Mouse (Mus musculus) olfactory bulb, adult 2 months (tissue): ENCODE data around the gene Anxa4. TPM values are rescaled to one million over a fixed set of nuclear protein-coding genes. Genes with fewer than 3 reads are reported as not detected.

Experiments used
- H3K27ac ChIP-seq: fragments of 200-500 bp; 2 replicates; pipeline ENCODE4 v1.5.1; 2012; ENCODE audit warnings: low read depth, low read length; ENCODE audit not compliant: insufficient read depth
- H3K4me1 ChIP-seq: fragments of 200-500 bp; 2 replicates; pipeline ENCODE4 v1.6.1; 2012; ENCODE audit warnings: low read length; ENCODE audit not compliant: control insufficient read depth, insufficient read depth
- H3K4me3 ChIP-seq: fragments of 200-500 bp; 2 replicates; pipeline ENCODE4 v1.5.1; 2012; ENCODE audit warnings: mild to moderate bottlenecking, low read depth, low read length, moderate library complexity; ENCODE audit not compliant: insufficient read depth
- CTCF ChIP-seq: fragments of 200-500 bp; IDR thresholded peaks from 2 replicates; pipeline ENCODE4 v1.5.1; 2012; ENCODE audit warnings: low read depth, mild to moderate bottlenecking, low read length, moderate library complexity; ENCODE audit not compliant: insufficient read depth
- POLR2A ChIP-seq: fragments of 200-500 bp; IDR thresholded peaks from 2 replicates; pipeline ENCODE4 v1.6.1; 2012; ENCODE audit warnings: mild to moderate bottlenecking, low read depth, low read length, moderate library complexity; ENCODE audit not compliant: insufficient read depth
- WGBS: fragments of 180-500 bp; shearing (Covaris S2); methylation state at CpG from one replicate; pipeline ENCODE4 v1.1.7; 2018; 5-methylcytosine and 5-hydroxymethylcytosine counted together
- polyA plus RNA-seq: library from polyadenylated mRNA; stranded (reverse); fragments of >200 nt; gene quantifications from 2 replicates; pipeline ENCODE4 v1.2.4, GENCODE M21; 2012; ENCODE audit warnings: low replicate concordance; ENCODE audit not compliant: missing spikeins, insufficient read depth, insufficient read length

Gene Anxa4
- polyA plus RNA-seq, 1 experiment = not detected

GRCm38 (mm10) chr6:86768938-86769337 lies 24.4 kb downstream of the Anxa4 start:
- Histone ChIP-seq H3K4me3 (no peak overlapping the region), H3K27ac (no peak overlapping the region), H3K4me1 (no peaks in the 10 kb centered on the region)
- 94% methylated on average over 4 of the region's 4 CpGs for WGBS
- TF ChIP-seq POLR2A (no peak), CTCF (no peak)

- H3K4me3 ChIP-seq = no peak overlapping the region
- 88% methylated on average over 4 of the region's 4 CpGs for WGBS
These were observed 25.1 kb downstream of the Anxa4 start for GRCm38 (mm10) chr6:86768186-86768776.

GRCm38 (mm10) chr6:86767465-86767864 lies 25.9 kb downstream of the Anxa4 start:
- no peak overlapping the region for H3K4me3 ChIP-seq
- TF ChIP-seq CTCF = no peak
- TF ChIP-seq POLR2A = no peak
- WGBS = 90% methylated on average over 3 of the region's 3 CpGs
- H3K27ac ChIP-seq = no peak overlapping the region
- H3K4me1 ChIP-seq = no peaks in the 10 kb centered on the region

More at GRCm38 (mm10) chr6:86768186-86768776, 25.1 kb downstream of the Anxa4 start:
- Histone ChIP-seq H3K27ac (no peak overlapping the region), H3K4me1 (no peaks in the 10 kb centered on the region)
- TF ChIP-seq CTCF = no peak
- no peak for TF ChIP-seq POLR2A

GRCm38 (mm10) chr6:86765637-86766059 lies 27.7 kb downstream of the Anxa4 start:
- no peaks in the 10 kb centered on the region for H3K4me1 ChIP-seq
- no peak overlapping the region for H3K4me3 ChIP-seq
- H3K27ac ChIP-seq = no peak overlapping the region
- WGBS = 83% methylated on average over 6 of the region's 6 CpGs
- no peak for TF ChIP-seq POLR2A
- no peak for TF ChIP-seq CTCF

GRCm38 (mm10) chr6:86754105-86754863 lies 39.1 kb downstream of the Anxa4 start:
- Histone ChIP-seq H3K4me3 (no peak overlapping the region), H3K27ac (no peak overlapping the region), H3K4me1 (no peaks in the 10 kb centered on the region)
- WGBS = 94% methylated on average over 10 of the region's 10 CpGs
- TF ChIP-seq POLR2A (no peak), CTCF (no peak)

- no peak for TF ChIP-seq POLR2A
- TF ChIP-seq CTCF = no peak
- no peaks in the 10 kb centered on the region for H3K4me1 ChIP-seq
- 87% methylated on average over 5 of the region's 5 CpGs for WGBS
- H3K27ac ChIP-seq = no peak overlapping the region
- no peak overlapping the region for H3K4me3 ChIP-seq
These were observed 40.4 kb downstream of the Anxa4 start for GRCm38 (mm10) chr6:86752843-86753485.

- 92% methylated on average over 4 of the region's 4 CpGs for WGBS
- no peaks in the 10 kb centered on the region for H3K4me1 ChIP-seq
- H3K27ac ChIP-seq = no peak overlapping the region
- no peak overlapping the region for H3K4me3 ChIP-seq
- TF ChIP-seq POLR2A (no peak), CTCF (no peak)
These were observed 42.4 kb downstream of the Anxa4 start for GRCm38 (mm10) chr6:86750961-86751360.

GRCm38 (mm10) chr6:86749817-86750216 lies 43.6 kb downstream of the Anxa4 start:
- WGBS = 79% methylated on average over 4 of the region's 4 CpGs

GRCm38 (mm10) chr6:86747171-86747570 lies 46.2 kb downstream of the Anxa4 start:
- Histone ChIP-seq H3K27ac (no peak overlapping the region), H3K4me3 (no peak overlapping the region)
- no peak for TF ChIP-seq CTCF
- no peak for TF ChIP-seq POLR2A

More at GRCm38 (mm10) chr6:86749817-86750216, 43.6 kb downstream of the Anxa4 start:
- H3K4me3 ChIP-seq = no peak overlapping the region
- TF ChIP-seq POLR2A (no peak), CTCF (no peak)
- no peak overlapping the region for H3K27ac ChIP-seq
- H3K4me1 ChIP-seq = no peaks in the 10 kb centered on the region

More at GRCm38 (mm10) chr6:86747171-86747570, 46.2 kb downstream of the Anxa4 start:
- no peaks in the 10 kb centered on the region for H3K4me1 ChIP-seq
